Mouse (Mus musculus): Measurements from ENCODE around the gene Dlg5. TPM values are rescaled to one million over a fixed set of nuclear protein-coding genes. Genes with fewer than 3 reads are reported as not detected.

Gene Dlg5
- polyA plus RNA-seq, 1 experiment: 83.6 TPM

GRCm38 (mm10) chr14:24185514-24185913, 60.2 kb downstream of the Dlg5 start:
- no peak for DNase-seq (ENCODE audit: low read depth)

- DNase-seq (ENCODE audit: low read depth): no peak
Measured at GRCm38 (mm10) chr14:24182955-24183354, 62.8 kb downstream of the Dlg5 start.

GRCm38 (mm10) chr14:24181811-24182506, 63.8 kb downstream of the Dlg5 start:
- peak; percentile 6 for DNase-seq (ENCODE audit: low read depth)

GRCm38 (mm10) chr14:24179466-24179991, 66.2 kb downstream of the Dlg5 start:
- DNase-seq (ENCODE audit: low read depth): no peak

GRCm38 (mm10) chr14:24176609-24177008, 69.1 kb downstream of the Dlg5 start:
- DNase-seq (ENCODE audit: low read depth): no peak

GRCm38 (mm10) chr14:24173326-24173725, 72.4 kb downstream of the Dlg5 start:
- no peak for DNase-seq (ENCODE audit: low read depth)

- no peak for DNase-seq (ENCODE audit: low read depth)
Measured at GRCm38 (mm10) chr14:24171639-24172311, 73.9 kb downstream of the Dlg5 start.

- no peak for DNase-seq (ENCODE audit: low read depth)
Measured at GRCm38 (mm10) chr14:24166046-24166445, 79.7 kb downstream of the Dlg5 start.

- no peak for DNase-seq (ENCODE audit: low read depth)
Measured at GRCm38 (mm10) chr14:24164721-24165367, 80.9 kb downstream of the Dlg5 start.

GRCm38 (mm10) chr14:24162856-24163255, 82.9 kb downstream of the Dlg5 start:
- no peak for DNase-seq (ENCODE audit: low read depth)

- DNase-seq (ENCODE audit: low read depth): no peak
Measured at GRCm38 (mm10) chr14:24148892-24149291, 96.8 kb downstream of the Dlg5 start.

GRCm38 (mm10) chr14:24144821-24145220, 100.9 kb downstream of the Dlg5 start:
- no peak for DNase-seq (ENCODE audit: low read depth)

- no peak for DNase-seq (ENCODE audit: low read depth)
Measured at GRCm38 (mm10) chr14:24144421-24144820, 101.3 kb downstream of the Dlg5 start.

GRCm38 (mm10) chr14:24142926-24143430, 102.7 kb downstream of the Dlg5 start:
- DNase-seq (ENCODE audit: low read depth): no peak

- DNase-seq (ENCODE audit: low read depth): no peak
Measured at GRCm38 (mm10) chr14:24141727-24142126, 104.0 kb downstream of the Dlg5 start.

- no peak for DNase-seq (ENCODE audit: low read depth)
Measured at GRCm38 (mm10) chr14:24140297-24140812, 105.4 kb downstream of the Dlg5 start.

GRCm38 (mm10) chr14:24136908-24137307, 108.8 kb downstream of the Dlg5 start:
- DNase-seq (ENCODE audit: low read depth): no peak

- DNase-seq (ENCODE audit: low read depth): no peak
Measured at GRCm38 (mm10) chr14:24134623-24135290, 111.0 kb downstream of the Dlg5 start.

GRCm38 (mm10) chr14:24133801-24134200, 111.9 kb downstream of the Dlg5 start:
- no peak for DNase-seq (ENCODE audit: low read depth)

- DNase-seq (ENCODE audit: low read depth): no peak
Measured at GRCm38 (mm10) chr14:24132092-24132491, 113.6 kb downstream of the Dlg5 start.

GRCm38 (mm10) chr14:24125069-24125468, 120.7 kb downstream of the Dlg5 start:
- no peak for DNase-seq (ENCODE audit: low read depth)

GRCm38 (mm10) chr14:24124171-24124570, 121.5 kb downstream of the Dlg5 start:
- no peak for DNase-seq (ENCODE audit: low read depth)
